Mouse (Mus musculus): ENCODE results near the gene Nat8f1.
"Not testable (repeated sequence)": the region's sequence is repeated elsewhere in the genome, so short reads cannot be mapped to it uniquely, and the experiment has no call there.

DNA sequence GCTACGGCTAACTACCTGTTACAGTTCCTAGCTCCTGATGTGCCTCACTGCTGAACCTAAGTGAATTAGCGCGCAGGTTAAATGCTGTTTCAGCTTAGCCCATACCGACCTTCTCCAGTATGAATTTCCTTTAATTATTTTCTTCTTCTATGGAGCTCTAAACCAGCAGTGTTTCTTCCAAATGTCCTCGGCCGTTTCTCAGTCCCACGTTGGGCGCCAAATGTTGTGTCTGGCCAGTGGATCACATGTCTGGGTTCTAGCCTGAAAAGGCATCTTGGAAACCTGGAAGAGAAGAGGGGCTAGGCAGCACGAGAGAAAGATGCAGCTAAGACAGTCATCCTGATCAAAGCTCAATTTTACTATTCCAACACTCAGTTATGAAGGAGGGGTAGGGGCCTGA lies 32.2 kb downstream of the Nat8f1 start:
- TF ChIP-seq USF1 (IDR thresholded peaks at IDR 0.05; ENCODE audit: low read depth); POLR2A (IDR thresholded peaks at IDR 0.05; ENCODE audit: insufficient read length, low read depth); POLR2AphosphoS2 (IDR thresholded peaks at IDR 0.05; ENCODE audit: insufficient read length, low read depth): not testable (repeated sequence)
